ENCODE assay signal across 8 mouse cellular contexts in genomic region chr1:191479906-191480379, GRCm38 (mm10).
DNase-seq lines count a peak whose midpoint lies in the region; ATAC-seq lines count a peak whose summit lies in the region.

No protein-coding gene starts in this region.

- H3K4me1 ChIP-seq in midbrain, embryonic 11.5 days (ENCODE audit: control insufficient read depth, insufficient read depth, low read length): no peaks in the 10 kb centered on the region
- no peaks in the 10 kb centered on the region for H3K4me1 ChIP-seq in hindbrain, embryonic 14.5 days (replicated peaks; ENCODE audit: control insufficient read depth, insufficient read depth, low read length)

- peak; percentile 91 for ATAC-seq in granulocyte monocyte progenitor cell, adult 5-6 weeks (replicated peaks; ENCODE audit: poor library complexity, severe bottlenecking)
- ATAC-seq in midbrain, embryonic 11.5 days (ENCODE audit: low FRiP score): no peak
- ATAC-seq in hindbrain, embryonic 14.5 days (ENCODE audit: low FRiP score): no peak

- WGBS in midbrain, embryonic 11.5 days: 79% methylated on average over 13 of the region's 13 CpGs
- 81% methylated on average over 13 of the region's 13 CpGs for WGBS in hindbrain, embryonic 14.5 days

- H3K4me3 ChIP-seq in midbrain, embryonic 11.5 days (ENCODE audit: low read depth, low read length): no peak overlapping the region
- H3K4me3 ChIP-seq in hindbrain, embryonic 14.5 days (replicated peaks; ENCODE audit: low read length): no peak overlapping the region

- H3K27ac ChIP-seq in midbrain, embryonic 11.5 days (ENCODE audit: low read depth, low read length): no peak overlapping the region
- H3K27ac ChIP-seq in hindbrain, embryonic 14.5 days: no peak overlapping the region

- no peaks in the 10 kb centered on the region for H3K9me3 ChIP-seq in midbrain, embryonic 11.5 days (ENCODE audit: control insufficient read depth, low read length)
- H3K9me3 ChIP-seq in hindbrain, embryonic 14.5 days (ENCODE audit: control insufficient read depth, low read length): no peaks in the 10 kb centered on the region

- H3K4me2 ChIP-seq in midbrain, embryonic 11.5 days: no peak overlapping the region
- H3K4me2 ChIP-seq in hindbrain, embryonic 14.5 days (replicated peaks): no peak overlapping the region

- H3K36me3 ChIP-seq in midbrain, embryonic 11.5 days (ENCODE audit: control insufficient read depth, insufficient read depth, low read length): no peaks in the 10 kb centered on the region
- no peaks in the 10 kb centered on the region for H3K36me3 ChIP-seq in hindbrain, embryonic 14.5 days (replicated peaks; ENCODE audit: control insufficient read depth, insufficient read depth)

- H3K27me3 ChIP-seq in midbrain, embryonic 11.5 days (ENCODE audit: control insufficient read depth, insufficient read depth, low read length): no peaks in the 10 kb centered on the region
- H3K27me3 ChIP-seq in hindbrain, embryonic 14.5 days (ENCODE audit: control insufficient read depth, insufficient read depth, low read length): no peaks in the 10 kb centered on the region

- peak; percentile 28 for DNase-seq in adrenal gland, postnatal 10 days
- peak; percentile 74 for DNase-seq in kidney, adult 9 months
- DNase-seq in lung, postnatal 36 days: peak; percentile 76
- no peak for DNase-seq in urinary bladder, postnatal 4 days (ENCODE audit: low spot score in 2 of 2)
- DNase-seq in midbrain, embryonic 11.5 days (ENCODE audit: low spot score, missing footprints): no peak
- DNase-seq in left cerebral cortex, adult 18-20 months (ENCODE audit: low spot score in 2 of 2): no peak
- DNase-seq in hindbrain, embryonic 14.5 days (ENCODE audit: low spot score): no peak

- no peak overlapping the region for H3K9ac ChIP-seq in midbrain, embryonic 11.5 days (ENCODE audit: low read length)
- H3K9ac ChIP-seq in hindbrain, embryonic 14.5 days: no peak overlapping the region

Comparison
In these comparisons a context has a peak if more than half of its experiments do, and no peak if none do; other contexts are left out.
1. DNase-seq: peak in adrenal gland, postnatal 10 days (single experiment), kidney, adult 9 months (single experiment) and lung, postnatal 36 days (single experiment); none in urinary bladder, postnatal 4 days (0 of 2), midbrain, embryonic 11.5 days (single experiment), left cerebral cortex, adult 18-20 months (0 of 2) and hindbrain, embryonic 14.5 days (single experiment).